Mouse (Mus musculus) limb, embryonic 14.5 days (tissue): ENCODE results near the gene AC124502.3. TPM values are rescaled to one million over a fixed set of nuclear protein-coding genes. Genes with fewer than 3 reads are reported as not detected.
A peak's percentile ranks its signal among the peaks of the same experiment; 100 is the strongest.

Experiments used
- ATAC-seq: fragments of 200-750 bp; cut with Nextera tagmentation; 2 replicates; pipeline ENCODE4 v1.8.0; 2017; ENCODE audit warnings: low read depth, moderate number of reproducible peaks, moderate TSS enrichment; ENCODE audit not compliant: low FRiP score
- DNase-seq: peaks from one replicate; pipeline ENCODE4 v3.0.0-alpha.2; 2015; ENCODE audit warnings: low spot score
- H3K27ac ChIP-seq: fragments of 300-500 bp; sonication (generic); replicated peaks from 2 replicates; pipeline ENCODE4 v1.5.1; 2014; ENCODE audit warnings: low read depth, mild to moderate bottlenecking, low read length, moderate library complexity, mixed read lengths
- H3K27me3 ChIP-seq: fragments of 300-500 bp; sonication (generic); 2 replicates; pipeline ENCODE4 v1.6.1; 2014; ENCODE audit warnings: low read length, mixed read lengths; ENCODE audit not compliant: control insufficient read depth, insufficient read depth
- H3K36me3 ChIP-seq: fragments of 300-500 bp; sonication (generic); 2 replicates; pipeline ENCODE4 v1.6.1; 2014; ENCODE audit warnings: mild to moderate bottlenecking, low read length, moderate library complexity, mixed read lengths; ENCODE audit not compliant: control insufficient read depth, insufficient read depth
- H3K4me1 ChIP-seq: fragments of 300-500 bp; sonication (generic); 2 replicates; pipeline ENCODE4 v1.6.1; 2014; ENCODE audit warnings: antibody characterized with exemption, low read length, mixed read lengths; ENCODE audit not compliant: control insufficient read depth, insufficient read depth
- H3K4me2 ChIP-seq: fragments of 300-500 bp; sonication (generic); replicated peaks from 2 replicates; pipeline ENCODE4 v1.6.1; 2014; ENCODE audit warnings: low read depth, mild to moderate bottlenecking, low read length, moderate library complexity; ENCODE audit not compliant: severe bottlenecking
- H3K4me3 ChIP-seq: fragments of 300-500 bp; sonication (generic); replicated peaks from 2 replicates; pipeline ENCODE4 v1.5.1; 2014; ENCODE audit warnings: low read length
- H3K9ac ChIP-seq: fragments of 300-500 bp; sonication (generic); 2 replicates; pipeline ENCODE4 v1.6.1; 2014; ENCODE audit warnings: mild to moderate bottlenecking, low read depth, low read length, moderate library complexity; ENCODE audit not compliant: severe bottlenecking
- H3K9me3 ChIP-seq: fragments of 300-500 bp; sonication (generic); 2 replicates; pipeline ENCODE4 v1.6.1; 2016; ENCODE audit warnings: low read length; ENCODE audit not compliant: control insufficient read depth
- POLR2A ChIP-seq: fragments of 200-500 bp; IDR thresholded peaks from 2 replicates; pipeline ENCODE4 v1.8.0; 2012; ENCODE audit warnings: inconsistent platforms, mild to moderate bottlenecking, moderate library complexity, borderline replicate concordance; ENCODE audit not compliant: insufficient read depth, insufficient read length; ENCODE audit errors: extremely low read depth
- WGBS: fragments of 180-500 bp; shearing (Covaris S2); extraction: QIAGEN DNeasy Blood & Tissue Kit; methylation state at CpG from one replicate; pipeline ENCODE4 v1.1.7; 2014; 5-methylcytosine and 5-hydroxymethylcytosine counted together
- polyA plus RNA-seq, 2 experiments: library from polyadenylated mRNA; depleted of rRNA in 1 of 2; stranded (reverse) in 1 of 2; unstranded in 1 of 2; fragments of >200 nt; fragmentation: Nextera tagmentation in 1 of 2; extraction: Ambion mirVana in 1 of 2; gene quantifications; 2 replicates each; pipeline versions ENCODE4 v1.2.1 to v1.2.3; 2012 to 2014

AC124502.3 gene
- polyA plus RNA-seq, 2 experiments: 1.7 to 2.5 TPM

- 8% methylated on average over 6 of the region's 6 CpGs for WGBS
- DNase-seq (peak; percentile 48), ATAC-seq (peak; percentile 56; the same call in 1 of the 2 replicates)
- peaks cover 23% of the 10 kb centered on the region for H3K27me3 ChIP-seq
- peaks cover 32% of the 10 kb centered on the region for H3K4me1 ChIP-seq
- TF ChIP-seq POLR2A: no peak
- H3K9ac ChIP-seq: no peak overlapping the region
- H3K4me3 ChIP-seq: no peak overlapping the region
- no peaks in the 10 kb centered on the region for H3K9me3 ChIP-seq
- no peaks in the 10 kb centered on the region for H3K36me3 ChIP-seq
- H3K4me2 ChIP-seq: no peak overlapping the region
- no peak overlapping the region for H3K27ac ChIP-seq
These were observed 17.6 kb downstream of the AC124502.3 start for GRCm38 (mm10) chr19:5056251-5056650.

- Histone ChIP-seq H3K9ac (0 out of 2 replicates have a peak overlapping the region, but pooled peaks have one; percentile 16), H3K27me3 (peaks cover 5% of the 10 kb centered on the region; the same call in 1 of the 2 replicates), H3K9me3 (no peaks in the 10 kb centered on the region), H3K4me3 (no peak overlapping the region), H3K36me3 (no peaks in the 10 kb centered on the region), H3K27ac (no peak overlapping the region), H3K4me1 (peaks cover 33% of the 10 kb centered on the region), H3K4me2 (no peak overlapping the region)
- DNase-seq (no peak), ATAC-seq (no peak)
- 26% methylated on average over 16 of the region's 16 CpGs for WGBS
- no peak for TF ChIP-seq POLR2A
These were observed 19.4 kb downstream of the AC124502.3 start for GRCm38 (mm10) chr19:5057876-5058775.

GRCm38 (mm10) chr19:5058801-5059771 is 20.4 kb downstream of the AC124502.3 start:
- Histone ChIP-seq H3K4me1 (peaks cover 33% of the 10 kb centered on the region), H3K4me2 (no peak overlapping the region), H3K9me3 (no peaks in the 10 kb centered on the region), H3K27ac (no peak overlapping the region), H3K9ac (0 out of 2 replicates have a peak overlapping the region, but pooled peaks have one; percentile 16), H3K4me3 (no peak overlapping the region), H3K27me3 (no peaks in the 10 kb centered on the region), H3K36me3 (no peaks in the 10 kb centered on the region)
- DNase-seq: no peak
- ATAC-seq: no peak
- no peak for TF ChIP-seq POLR2A
- WGBS: 22% methylated on average over 10 of the region's 10 CpGs

GRCm38 (mm10) chr19:5060365-5061330 is 22.0 kb downstream of the AC124502.3 start:
- DNase-seq (no peak), ATAC-seq (peak; percentile 29)
- H3K9ac ChIP-seq: no peak overlapping the region
- no peak overlapping the region for H3K4me3 ChIP-seq
- 31% methylated on average over 5 of the region's 5 CpGs for WGBS
- H3K9me3 ChIP-seq: no peaks in the 10 kb centered on the region
- no peaks in the 10 kb centered on the region for H3K36me3 ChIP-seq
- H3K4me1 ChIP-seq: peaks cover 37% of the 10 kb centered on the region
- no peaks in the 10 kb centered on the region for H3K27me3 ChIP-seq
- no peak for TF ChIP-seq POLR2A
- H3K27ac ChIP-seq: 0 out of 2 replicates have a peak overlapping the region, but pooled peaks have one; percentile 38
- H3K4me2 ChIP-seq: no peak overlapping the region
